Mouse (Mus musculus): ENCODE results near the gene Strc. TPM values are rescaled to one million over a fixed set of nuclear protein-coding genes. Genes with fewer than 3 reads are reported as not detected.
"Not testable (repeated sequence)": the region's sequence is repeated elsewhere in the genome, so short reads cannot be mapped to it uniquely, and the experiment has no call there.

Gene Strc
- under 1 TPM; 0.18 to 0.63 (median 0.54) TPM for polyA plus RNA-seq (2017; shearing (Covaris generic))

- ATAC-seq = not testable (repeated sequence)
These were observed at the start of gene Strc for GRCm38 (mm10) chr2:121386961-121387575. TSS of gene Strc (minus strand) at chr2:121387168.

GRCm38 (mm10) chr2:121434854-121435253, 47.9 kb upstream of the Strc start:
- peak; percentile 63 for ATAC-seq

GRCm38 (mm10) chr2:121425890-121426289, 38.9 kb upstream of the Strc start:
- ATAC-seq = peak; percentile 62

- ATAC-seq = no peak
These were observed 36.2 kb upstream of the Strc start for GRCm38 (mm10) chr2:121423166-121423565.

- ATAC-seq = no peak
These were observed 31.5 kb upstream of the Strc start for GRCm38 (mm10) chr2:121418476-121418875.

- peak; percentile 17 for ATAC-seq
These were observed 29.4 kb upstream of the Strc start for GRCm38 (mm10) chr2:121416356-121416755.

GRCm38 (mm10) chr2:121415591-121415990, 28.6 kb upstream of the Strc start:
- ATAC-seq = no peak

- no peak for ATAC-seq
These were observed 28.1 kb upstream of the Strc start for GRCm38 (mm10) chr2:121415103-121415502.

GRCm38 (mm10) chr2:121414139-121414685, 27.2 kb upstream of the Strc start:
- peak; percentile 42 for ATAC-seq

GRCm38 (mm10) chr2:121413387-121414042, 26.5 kb upstream of the Strc start, which contains the start of the genes Pdia3 and Catsper2:
TSS of gene Pdia3 (plus strand) at chr2:121413775.
TSS of gene Catsper2 (minus strand) at chr2:121413792.
- ATAC-seq = peak; percentile 79

GRCm38 (mm10) chr2:121412843-121413386, 25.9 kb upstream of the Strc start:
- ATAC-seq = no peak

GRCm38 (mm10) chr2:121408160-121408559, 21.2 kb upstream of the Strc start:
- ATAC-seq = peak; percentile 88

- ATAC-seq = no peak
These were observed 16.3 kb upstream of the Strc start for GRCm38 (mm10) chr2:121403296-121403695.

GRCm38 (mm10) chr2:121396624-121397023, 9.7 kb upstream of the Strc start:
- ATAC-seq = peak; percentile 63

- ATAC-seq = no peak
These were observed 12.2 kb downstream of the Strc start for GRCm38 (mm10) chr2:121374766-121375165.

GRCm38 (mm10) chr2:121372266-121372665, 14.7 kb downstream of the Strc start:
- no peak for ATAC-seq

GRCm38 (mm10) chr2:121370921-121371320, 16.0 kb downstream of the Strc start:
- no peak for ATAC-seq

GRCm38 (mm10) chr2:121368831-121369230, 18.1 kb downstream of the Strc start:
- no peak for ATAC-seq

- ATAC-seq = no peak
These were observed 23.3 kb downstream of the Strc start for GRCm38 (mm10) chr2:121363656-121364055.

GRCm38 (mm10) chr2:121359461-121359860, 27.5 kb downstream of the Strc start:
- ATAC-seq = no peak

- ATAC-seq = no peak
These were observed 28.6 kb downstream of the Strc start for GRCm38 (mm10) chr2:121358381-121358780.

- ATAC-seq = no peak
These were observed 29.0 kb downstream of the Strc start for GRCm38 (mm10) chr2:121357961-121358360.

GRCm38 (mm10) chr2:121357494-121357893, 29.5 kb downstream of the Strc start, which contains the start of gene Ckmt1:
TSS of gene Ckmt1 (plus strand) at chr2:121357714.
- ATAC-seq = no peak

Data from inflammation-experienced regulatory T-cells, adult 6 months (primary cell).